Mouse (Mus musculus) heart, embryonic 14.5 days (tissue): ENCODE measurements around the gene Efcab10. TPM values are rescaled to one million over a fixed set of nuclear protein-coding genes. Genes with fewer than 3 reads are reported as not detected.

ENCODE experiments used
- ATAC-seq: fragments of 200-750 bp; cut with Nextera tagmentation; 2 replicates; pipeline ENCODE4 v1.8.0; 2017; ENCODE audit warnings: low read depth, moderate TSS enrichment; ENCODE audit not compliant: insufficient number of reproducible peaks, insufficient read depth, low FRiP score
- H3K27ac ChIP-seq, 2 experiments: fragments of 200-500 bp in 1 of 2; fragments of 300-500 bp in 1 of 2; sonication (generic) in 1 of 2; replicated peaks in 1 of 2; 2 replicates each; pipeline ENCODE4 v1.5.1; 2012 to 2014; ENCODE audit warnings: low read depth in 2 of 2, low read length in 2 of 2, control low read depth in 1 of 2, mild to moderate bottlenecking in 1 of 2, mixed read lengths in 1 of 2; ENCODE audit not compliant: control insufficient read depth in 1 of 2, insufficient read depth in 1 of 2
- H3K27me3 ChIP-seq: fragments of 300-500 bp; sonication (generic); 2 replicates; pipeline ENCODE4 v1.6.1; 2014; ENCODE audit warnings: mild to moderate bottlenecking, low read length, control low read depth; ENCODE audit not compliant: control insufficient read depth, insufficient read depth
- H3K36me3 ChIP-seq: fragments of 300-500 bp; sonication (generic); 2 replicates; pipeline ENCODE4 v1.6.1; 2014; ENCODE audit warnings: mild to moderate bottlenecking, control low read depth, low read length, mixed read lengths; ENCODE audit not compliant: control insufficient read depth, insufficient read depth
- H3K4me1 ChIP-seq, 2 experiments: fragments of 200-500 bp in 1 of 2; fragments of 300-500 bp in 1 of 2; sonication (generic) in 1 of 2; 2 replicates each; pipeline ENCODE4 v1.6.1; 2012 to 2014; ENCODE audit warnings: low read length in 2 of 2, control low read depth in 1 of 2, mixed read lengths in 1 of 2; ENCODE audit not compliant: control insufficient read depth in 2 of 2, insufficient read depth in 2 of 2
- H3K4me2 ChIP-seq: fragments of 300-500 bp; sonication (generic); 2 replicates; pipeline ENCODE4 v1.6.1; 2014; ENCODE audit warnings: mild to moderate bottlenecking, low read length
- H3K4me3 ChIP-seq, 2 experiments: fragments of 200-500 bp in 1 of 2; fragments of 300-500 bp in 1 of 2; sonication (generic) in 1 of 2; 2 replicates each; pipeline ENCODE4 v1.5.1; 2012 to 2014; ENCODE audit warnings: low read length in 2 of 2, mild to moderate bottlenecking in 2 of 2, control low read depth in 1 of 2, low read depth in 1 of 2, moderate library complexity in 1 of 2; ENCODE audit not compliant: control insufficient read depth in 1 of 2, insufficient read depth in 1 of 2
- H3K9ac ChIP-seq: fragments of 300-500 bp; sonication (generic); 2 replicates; pipeline ENCODE4 v1.6.1; 2014; ENCODE audit warnings: mild to moderate bottlenecking, low read length
- H3K9me3 ChIP-seq: fragments of 300-500 bp; sonication (generic); 2 replicates; pipeline ENCODE4 v1.6.1; 2016; ENCODE audit warnings: low read length, control low read depth; ENCODE audit not compliant: control insufficient read depth
- WGBS: fragments of 180-500 bp; shearing (Covaris S2); extraction: QIAGEN DNeasy Blood & Tissue Kit; methylation state at CpG from one replicate; pipeline ENCODE4 v1.1.7; 2014; 5-methylcytosine and 5-hydroxymethylcytosine counted together
- polyA plus RNA-seq: library from polyadenylated mRNA; unstranded; fragments of >200 nt; fragmentation: Nextera tagmentation; extraction: Ambion mirVana; gene quantifications from 2 replicates; pipeline ENCODE4 v1.2.1, GENCODE M21; 2014

Gene Efcab10
- polyA plus RNA-seq, 1 experiment from 2014 or later, result not detected

GRCm38 (mm10) chr12:33390844-33391560 lies 3.7 kb upstream of the Efcab10 start:
- no peak overlapping the region for H3K9ac ChIP-seq
- 43% methylated on average over 2 of the region's 2 CpGs for WGBS

GRCm38 (mm10) chr12:33403265-33403693 lies 8.6 kb downstream of the Efcab10 start:
- Histone ChIP-seq H3K9ac (no peak overlapping the region), H3K9me3 (no peaks in the 10 kb centered on the region), H3K4me1 (no peaks in the 10 kb centered on the region), H3K4me3 (no peak overlapping the region), H3K4me2 (no peak overlapping the region), H3K27me3 (no peaks in the 10 kb centered on the region), H3K27ac (no peak overlapping the region), H3K36me3 (no peaks in the 10 kb centered on the region)
- ATAC-seq, result no peak
- WGBS, result 38% methylated on average over 7 of the region's 7 CpGs

More at GRCm38 (mm10) chr12:33390844-33391560, 3.7 kb upstream of the Efcab10 start:
- H3K4me2 ChIP-seq, result no peak overlapping the region
- H3K36me3 ChIP-seq, result no peaks in the 10 kb centered on the region
- no peaks in the 10 kb centered on the region for H3K9me3 ChIP-seq
- H3K27me3 ChIP-seq, result no peaks in the 10 kb centered on the region
- no peak for ATAC-seq
- no peak overlapping the region for H3K4me3 ChIP-seq
- no peak overlapping the region for H3K27ac ChIP-seq
- peaks cover 5 to 8% of the 10 kb centered on the region in 2 experiments; a peak in 2 of 4 replicates for H3K4me1 ChIP-seq

GRCm38 (mm10) chr12:33404996-33405395 lies 10.3 kb downstream of the Efcab10 start:
- no peak for ATAC-seq
- H3K27ac ChIP-seq, result no peak overlapping the region

GRCm38 (mm10) chr12:33405398-33406026 lies 10.9 kb downstream of the Efcab10 start:
- H3K36me3 ChIP-seq, result no peaks in the 10 kb centered on the region
- H3K4me1 ChIP-seq, result no peaks in the 10 kb centered on the region
- H3K9ac ChIP-seq, result no peak overlapping the region
- no peak for ATAC-seq
- WGBS, result 47% methylated on average over 6 of the region's 6 CpGs
- H3K27ac ChIP-seq, result no peak overlapping the region
- H3K9me3 ChIP-seq, result no peaks in the 10 kb centered on the region
- no peak overlapping the region for H3K4me3 ChIP-seq
- H3K4me2 ChIP-seq, result no peak overlapping the region
- no peaks in the 10 kb centered on the region for H3K27me3 ChIP-seq

More at GRCm38 (mm10) chr12:33404996-33405395, 10.3 kb downstream of the Efcab10 start:
- H3K27me3 ChIP-seq, result no peaks in the 10 kb centered on the region
- no peaks in the 10 kb centered on the region for H3K9me3 ChIP-seq
- WGBS, result 52% methylated on average over 5 of the region's 5 CpGs
- no peak overlapping the region for H3K4me2 ChIP-seq
- H3K9ac ChIP-seq, result no peak overlapping the region
- no peak overlapping the region for H3K4me3 ChIP-seq
- no peaks in the 10 kb centered on the region for H3K36me3 ChIP-seq
- H3K4me1 ChIP-seq, result no peaks in the 10 kb centered on the region

- 43% methylated on average over 6 of the region's 6 CpGs for WGBS
- H3K4me1 ChIP-seq, result no peaks in the 10 kb centered on the region
- peaks cover 5% of the 10 kb centered on the region; the same call in 1 of the 2 replicates for H3K27me3 ChIP-seq
- H3K4me2 ChIP-seq, result no peak overlapping the region
- no peak overlapping the region for H3K4me3 ChIP-seq
- ATAC-seq, result no peak
- H3K9ac ChIP-seq, result no peak overlapping the region
- H3K36me3 ChIP-seq, result no peaks in the 10 kb centered on the region
- H3K9me3 ChIP-seq, result no peaks in the 10 kb centered on the region
- no peak overlapping the region for H3K27ac ChIP-seq
Observed at GRCm38 (mm10) chr12:33411580-33412151, 17.0 kb downstream of the Efcab10 start.

- Histone ChIP-seq H3K27ac (no peak overlapping the region), H3K36me3 (no peaks in the 10 kb centered on the region), H3K4me3 (no peak overlapping the region), H3K4me1 (no peaks in the 10 kb centered on the region), H3K9me3 (no peaks in the 10 kb centered on the region), H3K27me3 (no peaks in the 10 kb centered on the region), H3K9ac (no peak overlapping the region), H3K4me2 (no peak overlapping the region)
- 19% methylated on average over 3 of the region's 3 CpGs for WGBS
- ATAC-seq, result no peak
Observed at GRCm38 (mm10) chr12:33424329-33424728, 29.7 kb downstream of the Efcab10 start.

GRCm38 (mm10) chr12:33427293-33427692 lies 32.6 kb downstream of the Efcab10 start:
- Histone ChIP-seq H3K4me2 (no peak overlapping the region), H3K36me3 (no peaks in the 10 kb centered on the region), H3K27ac (no peak overlapping the region), H3K9ac (no peak overlapping the region), H3K4me3 (no peak overlapping the region), H3K4me1 (peaks cover 0 to 5% of the 10 kb centered on the region in 2 experiments; a peak in 2 of 4 replicates), H3K27me3 (no peaks in the 10 kb centered on the region), H3K9me3 (no peaks in the 10 kb centered on the region)
- 32% methylated on average over 3 of the region's 3 CpGs for WGBS
- no peak for ATAC-seq
